Mouse (Mus musculus) c-Kit-positive CD71-positive TER-119-positive erythroid progenitor cells, embryonic 14.5 days (primary cell): ENCODE results near the gene Gfpt2.

Source experiments
- DNase-seq: peaks from one replicate; pipeline ENCODE4 v3.0.0-alpha.2; 2013; ENCODE audit warnings: low spot score

Gfpt2 gene

DNA sequence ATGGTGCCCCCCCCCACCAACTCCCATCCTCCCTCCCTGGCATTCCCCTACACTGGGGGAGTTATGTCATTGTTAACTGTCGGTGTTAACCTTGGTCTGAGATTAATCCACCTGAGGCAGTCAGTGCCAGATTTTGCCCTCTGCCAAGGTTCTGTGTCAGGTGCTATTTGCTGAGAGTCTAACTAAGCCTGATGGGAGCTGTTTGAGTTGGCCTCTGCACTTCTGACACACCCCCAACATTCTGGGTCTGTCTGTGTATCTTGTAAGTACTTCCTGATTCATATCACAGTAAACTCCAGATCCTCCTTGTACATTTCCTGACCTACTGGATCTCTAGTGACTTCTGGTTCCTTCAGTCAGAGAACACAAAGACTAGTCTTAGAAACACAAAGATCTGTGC is 46.7 kb downstream of the Gfpt2 start:
- no peak for DNase-seq

DNA sequence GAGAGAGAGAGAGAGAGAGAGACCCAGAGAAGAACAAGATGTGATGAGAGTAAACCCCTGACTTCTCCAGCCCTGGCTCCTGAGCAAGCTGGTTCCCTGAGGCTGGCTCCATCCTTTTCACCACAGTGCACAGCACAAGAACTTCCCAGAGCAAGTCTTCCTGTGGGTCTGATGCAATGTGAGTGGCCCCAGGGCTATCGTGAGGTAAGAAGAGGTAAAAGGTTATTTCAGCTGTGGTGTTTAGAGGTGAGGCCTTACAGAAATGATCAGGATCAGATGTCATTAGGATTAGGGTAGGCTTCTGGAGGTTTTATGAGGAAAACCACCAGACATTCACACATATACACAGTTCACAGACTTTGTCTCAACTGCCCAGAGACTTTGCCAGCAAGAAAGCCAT is 47.9 kb downstream of the Gfpt2 start:
- no peak for DNase-seq

DNA sequence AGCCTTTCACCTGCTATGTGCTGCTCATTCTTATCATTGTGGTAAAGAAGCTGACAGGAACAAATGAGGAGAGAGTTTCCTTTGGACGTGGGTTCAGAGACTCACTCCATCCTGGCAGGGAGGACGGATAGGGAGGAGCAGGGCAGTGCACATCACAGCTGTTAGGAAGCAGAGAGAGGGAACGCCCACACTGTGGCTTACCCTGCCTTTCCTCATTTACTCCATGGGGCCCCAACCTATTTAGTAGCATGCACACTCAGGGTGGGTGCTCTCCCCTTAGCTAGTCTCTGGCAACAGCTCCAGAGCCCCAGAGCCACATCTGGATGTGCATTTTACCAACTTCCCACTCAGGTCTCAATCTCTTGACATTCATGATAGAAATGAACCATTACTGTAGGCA is 48.7 kb downstream of the Gfpt2 start:
- peak; percentile 34 for DNase-seq

DNA sequence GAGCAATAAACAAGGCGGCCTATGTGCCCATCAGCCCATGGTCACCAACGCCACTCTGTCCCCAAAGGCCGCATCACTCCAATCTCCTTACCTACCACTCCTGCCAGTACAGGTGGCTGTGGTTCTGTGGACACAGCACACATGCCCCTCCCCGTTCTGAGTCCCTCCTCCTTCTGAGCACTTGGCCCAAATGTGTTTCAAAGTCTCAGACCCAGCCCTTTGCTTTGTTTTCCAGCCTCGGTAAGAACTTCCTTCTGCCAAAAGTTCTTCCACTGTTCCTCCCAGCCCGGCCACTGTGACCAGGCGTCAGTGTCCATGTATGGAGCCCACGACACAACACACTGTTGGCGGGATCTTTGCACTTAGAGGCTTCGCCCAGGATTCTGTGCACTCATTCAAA is 50.3 kb downstream of the Gfpt2 start:
- DNase-seq = no peak

DNA sequence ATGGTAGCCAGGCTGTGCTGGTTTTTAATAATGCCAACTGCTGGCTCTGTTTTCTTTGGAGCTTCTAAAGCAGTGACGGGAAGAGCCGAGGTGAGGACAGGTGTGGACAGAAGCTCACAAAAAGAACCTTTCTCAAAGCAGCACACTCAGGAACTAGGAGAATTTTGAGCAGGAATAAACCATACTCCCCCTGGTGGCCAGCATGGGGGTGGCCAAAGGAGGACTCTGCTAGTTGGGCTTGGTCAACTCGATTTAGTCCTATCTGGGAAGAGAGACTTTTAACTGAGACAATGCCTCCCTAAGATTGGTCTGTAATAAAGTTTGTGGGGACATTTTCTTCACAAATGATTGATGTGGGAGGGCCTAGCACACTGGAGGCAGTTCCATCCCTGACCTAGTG is 51.0 kb downstream of the Gfpt2 start:
- DNase-seq = peak; percentile 59

DNA sequence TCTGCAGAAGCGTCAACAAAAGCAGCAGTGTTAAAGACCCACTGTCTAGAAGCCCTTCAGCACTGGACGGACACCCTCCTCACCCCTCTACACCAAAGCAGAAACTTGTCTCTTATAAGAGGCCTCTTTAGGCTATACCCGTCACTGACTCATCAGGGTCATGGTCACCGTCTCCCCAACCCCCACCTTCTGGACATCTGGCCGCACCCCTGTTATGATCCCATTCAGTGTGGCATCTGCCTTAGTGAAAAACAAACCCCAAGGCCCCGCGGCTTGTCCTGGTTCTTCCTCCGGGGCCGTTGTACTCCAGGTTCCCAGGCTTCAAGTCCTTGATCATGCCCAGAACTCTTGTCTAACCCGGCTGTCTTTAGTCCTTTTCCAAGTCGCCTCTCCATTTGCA is 52.0 kb downstream of the Gfpt2 start:
- DNase-seq = no peak

DNA sequence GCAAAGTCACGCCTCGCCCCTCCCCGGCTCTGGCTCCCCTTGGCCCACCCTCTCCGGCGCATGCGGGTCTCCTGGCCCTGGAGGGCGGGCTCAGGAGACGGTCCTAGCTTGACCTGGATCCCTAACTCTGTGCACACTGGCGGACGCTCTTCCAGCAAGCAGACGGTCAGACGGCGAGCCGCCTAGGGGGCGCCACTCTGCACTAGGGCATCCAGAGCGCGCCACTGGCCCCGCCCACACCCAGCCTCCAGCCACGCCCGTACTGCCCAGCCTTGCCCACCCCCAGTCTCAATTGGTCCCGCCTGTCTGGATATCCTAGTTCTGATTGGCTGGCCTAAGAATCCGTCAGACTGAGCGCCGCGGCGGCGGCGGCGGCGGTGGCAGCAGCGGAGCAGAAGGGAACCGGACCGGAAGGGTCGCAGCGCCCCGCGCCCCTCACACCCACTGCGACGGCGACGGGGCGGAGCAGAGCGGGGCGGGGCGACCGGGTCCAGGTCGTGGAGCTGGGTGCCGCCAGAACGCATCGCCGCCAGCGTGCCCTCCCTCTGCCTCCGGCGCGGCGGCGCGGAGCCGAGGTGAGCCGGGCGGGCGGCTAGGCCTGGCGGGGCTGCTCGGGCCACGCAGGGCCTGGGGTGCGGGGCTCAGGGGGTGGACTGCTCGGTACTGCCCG is 52.6 kb downstream of the Gfpt2 start, which contains the start of gene Mapk9:
TSS of gene Mapk9 (plus strand) at position 351 of the 670 bp plus-strand sequence.
- DNase-seq = peak; percentile 97

DNA sequence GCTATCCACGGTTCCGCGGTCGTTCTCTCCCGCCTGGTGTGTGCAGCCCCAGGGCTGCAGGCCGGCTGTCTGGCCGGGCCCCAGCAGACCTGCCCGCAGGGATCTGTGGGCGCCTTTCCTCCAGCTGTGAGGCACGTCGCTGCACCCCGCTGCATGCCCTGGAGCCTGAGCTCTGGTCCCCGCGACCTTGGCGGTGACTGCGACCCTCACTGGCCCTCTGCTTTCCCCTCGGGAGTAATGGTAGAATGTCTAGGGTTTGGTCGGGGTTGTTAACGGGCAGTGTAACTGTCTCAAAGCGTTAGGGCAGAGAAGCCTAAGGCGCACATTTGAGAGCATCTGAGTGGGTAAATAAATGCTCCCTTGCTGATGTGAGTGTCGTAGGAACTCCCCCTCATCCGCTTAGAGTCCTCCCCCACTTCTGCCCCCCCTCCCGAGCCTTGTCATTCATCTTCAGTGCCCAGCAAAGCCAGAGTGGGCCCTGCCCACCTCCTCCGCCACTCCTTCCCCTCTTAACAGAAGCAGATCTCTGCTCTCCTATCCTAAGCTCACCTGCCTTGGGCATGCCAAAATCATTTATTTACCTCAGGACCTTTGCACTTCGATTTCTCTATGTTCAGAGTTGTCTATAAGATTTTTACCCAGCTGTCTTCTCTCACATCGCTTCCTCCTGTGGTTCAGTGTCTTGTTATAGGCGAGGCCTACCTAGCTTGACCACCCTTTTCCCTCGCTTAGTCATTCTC is 53.3 kb downstream of the Gfpt2 start:
- peak; percentile 37 for DNase-seq

DNA sequence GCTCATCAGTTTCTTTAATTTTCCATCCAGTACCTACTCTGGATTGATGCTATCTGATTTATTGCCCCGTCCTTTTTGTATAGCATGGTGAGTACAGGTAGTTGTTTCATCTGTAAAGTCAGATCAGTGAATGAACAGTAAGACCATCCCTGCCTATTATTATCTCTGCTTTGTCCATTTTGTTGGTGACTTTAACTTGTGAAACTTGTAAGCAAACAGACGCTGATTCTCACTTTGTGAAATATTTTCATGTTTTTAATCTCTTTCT is 53.8 kb downstream of the Gfpt2 start:
- DNase-seq = no peak

DNA sequence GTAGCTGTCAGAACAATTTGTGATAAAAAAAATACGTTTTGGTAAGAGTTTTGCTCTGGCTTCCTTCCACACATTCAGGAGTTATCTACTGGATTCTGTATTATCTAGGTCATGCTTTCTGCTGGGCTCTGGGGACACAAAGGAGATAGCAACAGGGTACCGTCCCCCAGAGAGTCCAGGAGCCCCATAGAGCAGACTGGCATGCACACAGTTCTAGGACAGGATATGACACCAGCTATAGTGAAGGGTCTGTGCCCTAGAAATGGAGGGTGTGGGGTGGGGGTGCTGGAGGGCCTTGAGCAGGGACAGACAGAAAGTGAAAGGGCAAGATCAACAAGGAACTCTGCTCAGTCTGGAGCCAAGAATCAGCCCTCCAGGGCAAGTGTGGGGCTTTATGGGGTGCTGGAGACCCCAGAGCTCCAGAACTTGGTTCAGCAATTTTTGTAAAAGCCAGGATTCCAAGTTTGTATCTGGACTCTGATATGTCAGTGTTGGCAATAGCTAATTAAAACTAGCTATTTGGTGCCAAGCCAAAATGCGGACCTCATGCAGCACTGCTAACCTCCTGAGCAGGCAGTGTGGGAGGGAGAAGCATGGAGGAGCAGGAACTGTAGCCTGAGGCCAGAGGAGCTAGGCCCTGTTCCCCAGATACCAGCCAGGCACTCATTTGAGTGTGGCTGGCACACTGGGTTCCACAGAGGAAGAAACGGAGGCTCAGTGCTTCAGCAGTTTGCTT is 54.3 kb downstream of the Gfpt2 start:
- DNase-seq = no peak

DNA sequence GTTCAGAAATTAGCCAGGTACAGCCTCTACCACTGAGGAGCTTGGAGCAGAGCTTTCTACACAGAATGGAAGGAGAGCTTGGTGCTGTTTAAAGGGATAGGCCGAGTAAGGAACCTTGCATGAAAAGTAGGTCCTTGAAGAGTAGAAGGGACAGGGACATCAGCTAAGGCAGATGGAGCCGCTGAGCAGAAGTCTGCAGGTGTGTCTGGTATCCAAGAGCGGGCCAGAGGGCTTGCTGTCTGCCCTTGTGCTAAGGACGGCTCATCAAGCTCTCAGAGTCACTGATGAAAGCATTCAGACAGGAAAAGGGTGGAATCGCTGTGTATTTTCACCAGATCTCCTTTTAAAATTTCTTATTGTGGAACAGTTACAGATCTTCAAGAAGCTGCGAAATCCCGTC is 56.4 kb downstream of the Gfpt2 start:
- no peak for DNase-seq

DNA sequence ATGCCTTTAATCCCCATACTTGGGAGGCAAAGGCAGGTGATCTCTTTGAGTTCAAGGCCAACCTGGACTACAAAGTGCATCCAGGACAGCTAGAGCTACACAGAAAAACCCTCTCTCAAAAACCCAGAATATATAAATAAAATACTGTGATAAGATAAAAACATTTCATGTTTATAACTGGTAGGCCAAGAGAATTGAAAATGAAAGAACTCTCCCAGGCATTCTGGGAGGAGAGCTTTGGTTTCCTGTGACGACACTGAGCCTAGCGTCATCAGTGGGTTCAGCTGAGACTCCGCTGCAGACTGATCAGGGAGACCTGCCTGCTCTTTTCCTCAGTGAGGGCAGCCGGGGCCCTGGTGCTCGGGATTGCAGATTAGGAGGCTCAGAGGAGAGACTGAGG is 61.2 kb downstream of the Gfpt2 start:
- no peak for DNase-seq

DNA sequence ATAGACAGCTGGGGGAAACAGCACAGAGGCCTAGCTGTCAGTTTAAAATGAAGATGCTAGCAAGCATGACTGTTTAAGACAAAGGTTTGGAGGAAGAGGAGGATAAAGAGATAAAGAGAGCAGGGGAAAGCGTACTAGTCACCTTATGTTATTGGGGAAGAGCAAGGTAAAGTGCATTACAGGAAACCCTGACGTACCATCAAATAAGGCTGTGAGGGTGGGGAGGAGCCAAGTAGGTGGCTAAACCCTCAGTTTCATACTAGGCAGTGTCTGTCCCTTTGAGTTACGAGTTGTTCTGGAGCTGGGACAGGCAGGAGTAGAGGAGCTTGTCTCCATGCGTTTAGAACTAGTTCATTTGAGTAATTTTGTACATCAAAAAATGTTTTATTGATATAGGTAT is 67.2 kb downstream of the Gfpt2 start:
- no peak for DNase-seq

DNA sequence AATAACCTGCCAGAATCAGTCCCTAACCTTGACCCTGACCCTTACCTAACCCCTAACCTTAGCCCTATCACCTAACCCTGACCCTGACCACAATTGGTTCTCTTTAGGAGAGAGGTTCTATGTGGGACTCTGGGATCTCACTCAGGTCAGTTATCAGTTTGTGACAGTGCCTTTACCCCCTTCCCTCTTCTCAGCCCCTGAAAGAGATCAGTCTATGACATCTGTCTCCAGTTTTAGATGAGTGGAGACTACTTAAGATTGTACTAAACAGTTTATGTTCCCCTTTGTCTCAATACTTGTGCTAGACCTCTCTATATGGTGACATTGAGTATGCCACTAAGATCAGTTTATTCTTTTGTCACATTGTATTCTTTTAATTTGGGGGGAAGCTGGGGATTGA is 69.9 kb downstream of the Gfpt2 start:
- peak; percentile 37 for DNase-seq

DNA sequence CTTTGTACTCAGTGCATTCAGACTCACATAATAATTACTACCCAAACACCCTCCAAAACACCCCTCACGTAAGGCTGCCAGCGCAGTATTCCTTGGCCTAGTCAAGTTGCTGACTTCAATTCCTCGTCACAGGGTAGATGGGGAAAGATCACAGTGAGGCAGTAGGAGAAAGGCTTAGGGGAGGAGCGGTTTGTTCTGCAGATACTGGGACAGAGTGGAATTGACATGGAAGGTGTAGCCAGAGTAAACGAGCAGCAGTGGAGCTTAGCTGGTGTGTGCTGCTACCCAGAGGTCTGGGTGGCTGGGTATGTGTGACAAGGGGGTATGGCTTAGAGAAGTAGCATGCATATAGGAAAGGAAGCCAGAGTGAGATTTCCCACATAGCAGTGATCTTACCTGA is 73.3 kb downstream of the Gfpt2 start:
- DNase-seq = no peak

DNA sequence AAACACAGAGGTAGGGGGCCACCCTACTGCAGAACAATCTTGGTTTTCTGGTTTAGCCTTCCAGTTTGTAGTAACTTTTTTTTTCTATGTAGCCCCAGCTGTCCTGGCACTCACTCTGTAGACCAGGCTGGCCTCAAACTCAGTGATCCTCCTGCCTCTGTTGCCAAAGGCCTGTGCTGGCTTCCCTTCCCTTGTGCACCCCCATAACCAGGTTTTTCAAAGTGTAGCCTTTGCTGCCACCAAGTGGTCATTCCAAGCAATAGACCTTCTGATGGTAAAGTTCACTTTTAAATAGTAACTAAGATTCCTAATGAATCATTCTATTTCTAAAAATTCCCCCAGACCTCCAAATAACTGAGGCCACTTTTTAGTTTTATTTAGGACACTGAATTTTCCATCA is 75.8 kb downstream of the Gfpt2 start:
- peak; percentile 66 for DNase-seq

DNA sequence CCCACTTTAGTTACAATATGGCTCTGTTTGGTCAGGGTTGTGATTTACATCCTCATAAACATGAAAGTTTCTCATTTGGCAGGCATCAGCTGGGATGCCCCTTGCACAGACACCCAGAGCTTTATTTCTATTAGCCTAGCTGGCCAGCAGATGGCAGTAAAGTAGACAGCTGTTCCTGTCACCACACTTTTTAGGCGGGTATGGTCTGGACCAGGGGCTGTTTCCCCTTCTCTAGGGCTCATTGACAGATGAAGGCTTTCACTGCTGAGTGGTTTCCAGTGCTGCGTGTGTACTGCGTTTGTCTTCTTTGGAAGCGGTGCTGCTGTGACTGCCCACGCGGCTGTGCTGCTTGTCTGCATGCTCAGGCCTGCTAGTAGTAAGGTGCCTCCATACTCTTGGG is 77.9 kb downstream of the Gfpt2 start:
- DNase-seq = peak; percentile 47

DNA sequence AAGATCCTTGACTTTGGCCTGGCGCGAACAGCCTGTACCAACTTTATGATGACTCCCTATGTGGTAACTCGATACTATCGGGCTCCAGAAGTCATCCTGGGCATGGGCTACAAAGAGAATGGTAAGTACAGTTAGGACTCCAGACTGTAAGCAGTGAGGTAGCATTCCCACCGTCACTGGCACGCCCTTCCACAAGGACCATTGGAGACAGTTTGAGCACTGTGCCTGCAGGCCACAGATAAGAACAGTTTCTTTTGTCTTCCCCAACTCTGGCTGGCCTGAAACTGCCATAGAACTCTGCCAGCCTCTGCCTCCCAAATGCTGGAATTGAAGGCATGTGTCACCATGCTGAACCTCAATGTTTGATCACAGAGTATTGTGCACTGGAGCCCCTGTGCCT is 78.8 kb downstream of the Gfpt2 start:
- DNase-seq = peak; percentile 59

DNA sequence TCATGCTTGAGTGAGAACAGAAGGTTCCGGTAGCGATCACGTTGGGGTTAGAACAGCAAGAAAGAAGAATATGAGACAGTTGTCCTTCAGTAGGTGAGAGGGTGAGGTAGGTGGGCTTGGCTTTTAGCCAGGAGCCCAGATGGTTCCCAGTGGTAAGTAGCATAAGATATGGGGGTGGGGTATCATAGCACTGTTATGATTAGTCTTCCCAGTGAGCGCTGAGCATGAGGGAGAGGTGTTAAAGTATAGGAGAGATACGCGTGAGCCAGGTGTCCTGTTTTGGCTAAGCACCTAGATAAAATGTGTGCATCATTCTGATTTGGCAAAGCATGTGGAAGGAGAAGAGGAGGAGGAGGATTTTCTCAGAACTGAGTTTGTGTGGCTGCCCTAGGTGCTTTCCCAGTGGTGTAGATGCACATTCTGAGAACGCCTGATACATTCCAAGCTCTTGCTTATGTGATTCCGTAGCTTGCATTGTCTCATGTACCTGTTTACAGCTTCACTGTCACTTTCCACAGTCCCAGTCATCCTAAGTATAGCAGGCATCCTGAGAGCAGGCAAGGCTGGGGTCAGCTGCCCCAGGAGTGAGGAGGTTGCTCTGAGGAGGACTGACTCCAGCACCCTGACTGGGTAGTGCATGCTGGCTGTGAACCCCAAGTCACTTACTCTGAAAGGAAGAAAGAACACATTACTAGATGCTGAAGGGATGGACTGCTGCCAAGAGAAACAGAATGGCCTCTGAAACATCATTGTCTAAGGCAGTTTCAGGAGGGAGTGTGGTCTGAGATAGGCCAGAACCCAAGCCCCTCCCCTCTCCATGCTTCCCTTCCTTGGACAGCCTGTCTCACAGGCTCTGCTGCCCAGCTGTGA is 83.2 kb downstream of the Gfpt2 start:
- DNase-seq = no peak

DNA sequence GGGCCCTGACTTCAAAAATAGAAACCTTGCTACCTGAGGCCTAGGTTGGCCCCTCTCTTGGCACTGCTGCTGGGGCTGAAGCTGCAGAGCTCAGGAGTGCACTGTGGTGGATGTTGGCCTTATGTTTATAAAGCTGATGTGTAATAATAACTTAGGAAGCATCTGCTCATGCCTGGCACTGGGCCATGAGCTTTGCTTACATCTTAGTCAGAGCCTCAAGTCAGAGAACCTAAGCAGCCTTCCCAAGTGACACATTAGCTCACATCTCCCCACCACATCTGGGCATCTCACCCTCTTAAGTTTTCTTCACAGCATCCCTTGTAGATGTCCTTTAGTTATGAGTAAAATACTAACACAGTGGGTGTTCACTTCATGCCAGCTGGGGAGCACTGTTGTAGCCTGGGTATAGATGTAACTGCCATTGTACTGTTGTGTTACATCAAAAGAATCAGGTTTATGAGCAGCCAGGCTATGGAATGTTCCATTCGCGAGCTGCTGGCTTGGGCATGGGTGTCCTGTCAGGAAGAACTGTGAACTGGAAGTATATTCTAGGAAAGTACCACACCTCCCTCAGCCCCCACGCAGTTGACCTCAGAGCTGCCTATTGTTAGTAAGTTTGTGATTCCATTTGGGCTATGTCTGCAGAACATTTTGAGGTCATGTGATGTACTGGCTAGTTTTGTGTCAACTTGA is 86.1 kb downstream of the Gfpt2 start:
- no peak for DNase-seq

DNA sequence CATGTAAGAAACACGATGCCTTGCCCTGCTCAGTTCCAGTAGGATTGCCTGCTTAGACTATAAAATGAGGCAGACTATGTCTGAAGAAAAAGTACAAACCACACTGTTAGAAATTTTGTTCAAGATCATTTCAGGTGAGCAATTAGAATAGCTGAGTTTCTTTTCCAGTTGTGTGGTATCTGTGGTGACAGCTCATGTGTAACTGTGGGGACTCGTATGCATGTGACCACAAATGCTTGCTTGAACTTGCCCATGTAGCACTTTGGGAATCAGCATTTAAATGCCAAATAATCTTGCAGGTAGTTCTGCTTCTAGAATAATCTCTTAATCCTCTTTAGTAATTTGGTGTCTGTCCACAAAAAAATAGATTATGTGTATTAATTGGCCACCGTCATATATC is 89.4 kb downstream of the Gfpt2 start:
- DNase-seq = no peak
